Mouse (Mus musculus) heart, adult 11 months (tissue): Measurements from ENCODE around the gene Ephb2.
A peak's percentile ranks its signal among the peaks of the same experiment; 100 is the strongest.

Source experiments
- DNase-seq: peaks from one replicate; pipeline ENCODE4 v3.0.0; 2022

The Ephb2 gene

DNA sequence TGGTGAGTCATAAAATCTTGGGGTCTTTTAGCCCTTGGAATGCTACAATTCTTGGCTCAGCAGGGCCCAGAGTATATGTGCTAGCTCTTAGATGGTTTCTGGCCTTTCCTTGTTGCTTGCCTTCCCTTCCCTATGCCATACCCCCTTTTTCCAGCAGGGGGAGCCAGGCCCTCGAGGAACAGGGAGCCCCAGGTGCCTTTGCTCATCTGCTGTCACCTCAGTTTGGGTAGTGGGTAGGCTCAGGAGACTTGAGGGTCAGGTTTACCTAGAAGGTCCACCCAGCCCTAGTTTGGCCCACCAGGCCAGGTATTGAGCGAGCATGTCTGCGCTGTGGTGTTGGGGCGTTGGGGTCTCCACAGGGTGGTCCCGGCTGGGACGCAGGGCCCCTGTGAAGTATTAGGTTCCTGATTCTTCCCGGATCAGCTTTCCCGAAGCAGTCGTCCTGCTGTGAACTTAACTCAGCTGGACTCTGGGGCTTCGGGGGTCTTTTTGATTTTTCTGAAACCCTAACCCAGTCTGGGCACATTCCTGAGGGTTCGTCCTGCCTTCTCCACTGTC is 186.8 kb downstream of the Ephb2 start:
- DNase-seq = peak; percentile 92

DNA sequence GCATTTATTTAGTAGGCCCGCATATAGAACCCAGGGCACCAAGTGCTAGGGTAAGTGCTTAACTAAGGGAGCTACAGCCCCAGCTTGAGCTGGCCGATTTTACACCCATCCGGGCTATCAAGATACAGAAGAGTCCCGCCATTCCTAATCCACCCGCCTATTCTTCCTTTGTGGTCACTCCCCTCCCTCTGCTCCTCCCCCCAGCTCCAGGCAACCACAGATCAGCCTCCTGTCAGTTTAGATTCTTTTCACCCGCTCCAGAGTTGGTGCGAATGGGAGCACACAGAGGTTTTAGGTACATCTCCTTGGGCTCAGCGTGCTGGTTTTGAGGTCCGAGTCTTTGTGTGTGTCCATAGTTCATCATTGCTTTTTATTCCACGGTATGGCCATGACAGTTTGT is 196.9 kb downstream of the Ephb2 start:
- no peak for DNase-seq

DNA sequence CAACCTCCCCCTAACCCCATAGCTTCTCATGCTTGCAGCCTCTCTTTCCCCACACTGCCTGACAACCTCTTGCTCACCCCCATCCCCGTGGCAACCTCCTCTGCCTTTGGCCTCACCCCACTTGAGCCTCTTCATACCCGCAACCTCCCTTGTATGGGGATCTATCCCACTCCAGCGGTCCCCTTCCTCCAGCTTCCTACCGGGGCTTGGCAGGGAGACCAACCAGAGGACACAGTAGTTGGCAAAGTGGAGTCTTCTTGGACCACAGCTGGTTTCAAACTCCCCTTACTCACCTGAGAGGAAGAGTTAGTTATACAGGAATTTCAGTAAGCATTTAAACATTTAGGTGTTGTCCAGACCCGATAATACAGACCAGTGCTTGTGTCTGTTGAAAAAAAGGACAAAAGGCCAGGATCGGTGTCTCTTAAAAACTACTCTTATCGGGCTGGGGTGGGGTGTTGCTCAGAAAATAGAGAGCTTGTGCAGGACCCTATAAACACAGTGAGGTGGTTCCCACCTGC is 197.5 kb downstream of the Ephb2 start:
- DNase-seq = no peak

GRCm38 (mm10) chr4:136637563-136638229 is 198.1 kb downstream of the Ephb2 start:
- DNase-seq = no peak

DNA sequence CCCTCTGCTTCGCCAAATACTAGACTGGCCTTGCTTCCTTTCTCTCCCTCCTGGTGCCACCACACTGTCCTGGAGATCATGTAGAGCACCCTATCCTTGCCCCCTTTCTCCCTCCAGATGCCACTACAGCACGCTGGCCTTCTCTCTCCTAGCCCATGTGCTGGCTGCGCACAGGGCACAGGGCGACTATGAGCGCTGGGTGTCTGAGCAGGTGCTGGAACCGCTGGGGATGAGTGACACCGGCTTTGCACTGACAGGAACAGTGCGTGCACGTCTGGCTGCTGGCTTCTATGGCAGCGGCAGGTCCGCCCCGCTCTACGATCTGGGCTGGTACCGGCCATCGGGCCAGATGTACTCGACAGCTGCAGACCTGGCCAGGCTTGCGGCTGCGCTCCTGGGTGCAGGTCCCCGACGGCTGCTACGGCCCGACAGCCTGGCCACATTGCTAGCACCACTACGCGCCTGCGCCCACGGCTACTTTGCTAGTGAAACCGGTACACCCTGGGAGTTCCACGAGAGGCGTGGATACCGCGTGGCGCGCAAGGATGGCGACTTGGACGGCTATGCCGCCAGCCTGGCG is 198.7 kb downstream of the Ephb2 start:
- no peak for DNase-seq

DNA sequence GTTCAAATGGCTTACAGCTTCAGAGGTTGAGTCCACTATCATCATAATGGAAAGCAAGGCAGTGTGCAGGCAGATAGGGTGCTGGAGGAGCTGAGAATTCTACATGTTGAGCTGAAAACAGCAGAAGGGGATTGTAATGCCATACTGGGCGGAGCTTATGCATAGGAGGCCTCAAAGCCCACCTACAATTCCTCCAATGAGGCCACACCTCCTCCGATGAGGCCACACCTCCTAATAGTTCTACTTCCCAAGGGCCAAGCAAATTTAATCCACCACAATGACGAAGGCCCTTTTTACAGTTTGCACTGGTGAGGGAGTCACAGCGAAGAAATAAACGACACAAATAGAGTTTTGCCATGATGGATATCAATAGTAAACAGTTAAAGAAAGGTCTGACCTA is 199.3 kb downstream of the Ephb2 start:
- DNase-seq = no peak

DNA sequence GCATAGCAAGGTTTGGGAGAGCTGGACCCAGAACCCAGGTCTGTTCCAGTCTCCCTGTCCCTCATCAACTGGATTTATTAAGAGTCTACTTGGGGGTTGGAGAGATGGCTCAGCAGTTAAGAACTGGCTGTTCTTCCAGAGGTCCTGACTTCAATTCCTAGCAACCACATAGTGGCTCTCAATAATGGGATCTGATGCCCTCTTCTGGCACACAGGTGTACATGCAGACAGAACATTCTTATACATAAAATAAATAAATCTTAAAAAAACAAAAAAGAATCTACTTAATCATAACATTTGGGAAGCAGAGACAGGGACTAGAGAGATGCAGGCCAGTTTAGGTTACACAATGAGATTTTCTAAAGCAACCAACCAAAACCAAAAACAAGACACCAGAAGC is 199.8 kb downstream of the Ephb2 start:
- DNase-seq = no peak

GRCm38 (mm10) chr4:136631237-136631994 is 204.4 kb downstream of the Ephb2 start:
- peak; percentile 95 for DNase-seq

GRCm38 (mm10) chr4:136626590-136626989 is 209.2 kb downstream of the Ephb2 start:
- no peak for DNase-seq

GRCm38 (mm10) chr4:136622388-136622787 is 213.4 kb downstream of the Ephb2 start, which contains the start of gene Lactbl1:
Lactbl1 (plus strand) TSS chr4:136622621.
- DNase-seq = no peak

- no peak for DNase-seq
These were observed 213.8 kb downstream of the Ephb2 start for GRCm38 (mm10) chr4:136621956-136622355.

DNA sequence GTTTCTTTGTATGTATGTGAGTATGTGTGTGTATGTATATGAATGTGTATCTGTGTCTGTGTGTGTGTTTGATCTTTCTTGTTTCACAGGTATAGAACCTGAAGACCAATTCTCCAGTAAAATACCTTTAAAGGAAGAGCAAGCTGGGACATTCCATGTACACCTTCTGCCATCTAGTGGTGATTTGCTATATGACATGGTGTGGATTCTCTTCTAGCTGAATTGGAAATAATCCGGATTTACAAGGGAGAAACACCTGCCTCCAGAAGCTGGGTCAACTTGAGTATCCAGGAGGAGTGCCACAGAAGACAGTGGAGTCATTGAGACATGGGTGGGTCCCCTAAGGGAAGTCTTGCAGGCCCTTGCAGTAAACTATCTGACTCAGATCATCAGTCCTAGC is 214.5 kb downstream of the Ephb2 start:
- no peak for DNase-seq

DNA sequence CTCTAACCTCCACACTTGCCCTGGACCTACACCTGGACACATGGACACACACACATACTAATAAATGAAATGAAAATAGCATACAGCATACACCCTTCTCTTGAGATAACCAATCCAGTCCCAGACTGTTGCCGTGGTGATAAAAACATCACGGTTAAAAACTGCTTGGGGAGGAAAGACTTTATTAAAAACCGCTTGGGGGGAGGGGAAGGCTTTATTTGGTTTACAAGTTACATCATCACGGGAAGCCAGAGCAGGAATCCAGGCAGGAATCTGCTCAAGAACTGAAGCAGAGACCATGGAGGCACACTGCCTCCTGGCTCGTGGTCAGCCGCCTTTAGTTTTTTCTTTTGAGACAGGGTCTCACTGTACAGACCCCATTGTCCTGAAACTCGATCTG is 222.1 kb downstream of the Ephb2 start:
- DNase-seq = no peak

DNA sequence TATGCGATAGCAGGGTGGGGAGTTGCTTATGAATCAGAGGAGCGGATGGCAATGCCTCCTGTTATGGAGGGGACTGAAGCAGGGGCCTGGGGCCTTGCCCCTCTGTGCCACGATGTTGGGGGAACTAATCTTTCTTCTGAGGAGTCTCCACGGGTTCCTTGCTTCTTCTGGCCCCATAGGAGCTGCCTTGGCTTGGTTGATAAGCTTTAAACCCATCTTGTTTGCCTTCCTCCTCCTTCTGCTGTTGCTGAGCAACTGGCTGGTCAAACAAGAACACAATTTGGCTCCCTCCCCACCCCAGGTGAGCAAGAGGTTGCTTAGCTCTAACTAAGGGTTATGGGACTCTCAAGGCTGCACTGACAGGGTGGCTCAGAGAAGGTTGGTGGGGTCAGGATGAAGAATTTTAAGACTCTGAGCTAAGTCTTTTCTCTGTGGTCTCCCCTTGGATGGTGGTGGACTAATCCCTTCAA is 225.4 kb downstream of the Ephb2 start, which contains the start of gene Tex46:
TSS of gene Tex46 (plus strand) at position 51 of the 470 bp plus-strand sequence.
- no peak for DNase-seq

DNA sequence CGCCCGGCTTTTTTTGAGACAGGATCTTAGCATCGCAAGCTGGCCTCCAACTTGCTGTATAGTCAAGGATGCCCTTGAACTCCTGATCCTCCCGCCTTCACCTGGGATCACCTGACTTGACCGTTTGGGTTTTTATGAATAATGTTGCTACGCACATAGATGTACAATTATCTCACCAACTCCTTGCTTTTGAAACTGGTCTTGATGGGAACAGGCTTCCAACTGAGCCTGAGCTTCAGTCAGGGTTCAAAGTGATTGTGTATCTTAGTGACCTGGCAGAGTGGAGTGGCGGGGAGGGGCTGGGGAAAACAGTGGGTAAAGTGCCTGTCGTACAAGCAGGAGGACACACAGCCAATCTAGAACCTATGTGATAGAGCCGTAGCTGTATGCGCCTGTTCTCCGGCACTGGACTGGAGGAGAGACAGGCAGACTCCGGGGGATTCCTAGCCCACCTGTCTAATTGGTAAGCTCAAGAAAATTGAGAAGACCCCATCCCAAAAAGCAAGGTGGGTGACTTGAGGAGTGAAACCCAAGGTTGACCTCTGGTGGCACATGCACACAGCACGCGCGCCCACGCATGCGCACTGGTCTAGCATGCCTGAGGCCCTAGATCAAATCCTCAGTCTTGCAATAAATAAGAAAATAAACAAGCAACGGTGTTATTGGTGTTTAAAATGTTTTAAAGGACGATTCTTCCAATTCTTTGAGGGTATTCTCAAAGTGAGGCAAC is 229.9 kb downstream of the Ephb2 start:
- DNase-seq = no peak

DNA sequence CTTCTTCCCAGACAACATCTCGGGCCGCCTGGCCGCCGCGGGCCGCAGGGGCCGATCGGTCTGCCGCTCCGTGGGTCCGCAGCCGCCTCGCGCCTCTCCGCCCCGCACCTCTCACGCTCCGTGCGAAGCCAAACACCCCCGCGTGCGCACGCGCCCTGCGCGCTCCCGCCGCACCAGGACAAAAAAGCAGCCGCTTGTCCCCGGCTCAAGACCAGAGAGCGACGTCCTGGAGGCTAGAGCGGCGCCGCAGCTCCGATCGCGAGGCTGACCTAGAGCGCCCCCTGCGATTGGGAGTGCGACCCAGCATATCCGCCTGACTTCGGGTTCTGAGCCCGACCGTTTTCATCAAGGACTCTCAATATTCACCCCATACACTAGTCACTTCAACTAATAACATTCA is 233.2 kb downstream of the Ephb2 start, which contains the start of gene Kdm1a:
TSS of gene Kdm1a (minus strand) at position 156 of the 400 bp plus-strand sequence.
- DNase-seq = peak; percentile 99

GRCm38 (mm10) chr4:136602018-136602554 is 233.7 kb downstream of the Ephb2 start:
- peak; percentile 96 for DNase-seq

DNA sequence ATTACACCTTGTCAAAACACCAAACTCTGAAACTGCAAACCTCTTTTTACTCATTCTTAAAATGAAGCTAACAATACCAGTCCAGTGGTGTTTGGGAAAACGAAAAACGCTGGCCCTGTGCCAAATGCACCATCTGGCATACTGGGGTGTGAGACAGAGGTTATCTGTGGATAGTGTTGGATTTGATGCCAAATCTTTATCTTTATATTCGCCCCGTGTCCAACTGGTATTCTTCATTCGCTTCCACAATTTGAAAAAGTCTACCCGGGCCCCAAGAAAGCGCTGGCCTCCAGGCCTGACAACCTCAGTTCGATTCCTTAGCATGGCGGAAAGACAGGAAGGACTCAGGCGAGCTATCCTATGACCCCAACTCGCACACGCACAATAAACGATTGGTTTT is 234.3 kb downstream of the Ephb2 start:
- DNase-seq = peak; percentile 92

DNA sequence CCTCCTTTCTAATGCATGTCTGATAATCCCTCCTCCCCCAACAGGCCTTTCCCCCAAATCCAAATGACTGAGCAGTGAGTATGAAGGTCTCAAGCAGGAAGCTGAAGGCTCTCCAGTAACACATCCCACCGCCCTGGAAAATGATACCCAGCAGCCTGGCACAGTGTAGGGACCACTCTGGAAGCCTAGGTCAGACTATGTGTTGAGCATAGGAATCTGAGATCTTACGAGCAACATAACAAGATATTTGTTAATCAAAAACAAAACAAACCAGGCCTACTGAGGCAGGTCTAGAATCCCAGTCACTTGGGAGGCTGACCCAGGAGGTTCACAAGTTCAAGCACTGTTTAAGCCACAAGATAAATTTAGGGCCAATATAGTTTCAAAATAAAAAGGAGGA is 235.3 kb downstream of the Ephb2 start:
- DNase-seq = peak; percentile 57

- peak; percentile 30 for DNase-seq
These were observed 235.9 kb downstream of the Ephb2 start for GRCm38 (mm10) chr4:136599869-136600268.

DNA sequence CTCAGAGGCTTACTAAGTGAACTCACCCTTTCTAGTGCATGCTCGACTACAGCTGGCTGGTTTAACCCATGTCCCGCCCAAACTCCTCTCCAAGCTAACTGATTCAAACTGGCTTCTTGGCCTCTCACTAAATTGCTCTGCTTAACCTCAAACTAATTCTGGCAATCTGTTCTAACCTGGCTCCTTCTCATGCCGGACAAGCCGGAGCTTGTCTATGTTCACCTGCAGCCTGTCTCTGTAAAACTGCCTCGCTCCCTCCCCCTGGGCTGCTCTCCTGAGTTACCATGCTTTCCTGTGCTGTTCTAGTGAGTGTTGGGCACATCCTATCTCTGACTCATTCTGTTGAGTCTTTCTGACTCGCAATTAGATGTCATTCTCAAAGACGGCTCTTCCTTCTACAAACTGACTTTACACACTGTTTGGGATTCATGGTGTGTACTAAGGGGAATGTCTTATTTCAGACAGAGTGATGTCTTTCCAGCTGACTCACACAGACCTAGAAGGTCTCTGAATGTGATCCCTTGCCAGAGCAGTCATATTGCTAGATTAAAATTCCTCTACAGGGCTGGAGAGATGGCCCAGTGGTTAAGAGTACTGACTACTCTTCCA is 237.4 kb downstream of the Ephb2 start:
- DNase-seq = peak; percentile 82
